Mouse (Mus musculus) forebrain, embryonic 16.5 days (tissue): ENCODE results near the gene Gm382. TPM values are rescaled to one million over a fixed set of nuclear protein-coding genes. Genes with fewer than 3 reads are reported as not detected.

Source experiments
- ATAC-seq: fragments of 200-750 bp; cut with Nextera tagmentation; 2 replicates; pipeline ENCODE4 v1.8.0; 2017; ENCODE audit warnings: mild to moderate bottlenecking, moderate library complexity
- H3K27ac ChIP-seq: fragments of 300-500 bp; sonication (generic); 2 replicates; pipeline ENCODE4 v1.5.1; 2014; ENCODE audit warnings: low read length, control low read depth
- H3K27me3 ChIP-seq: fragments of 300-500 bp; sonication (generic); replicated peaks from 2 replicates; pipeline ENCODE4 v1.6.1; 2014; ENCODE audit warnings: low read length; ENCODE audit not compliant: control insufficient read depth, insufficient read depth
- H3K36me3 ChIP-seq: fragments of 300-500 bp; sonication (generic); 2 replicates; pipeline ENCODE4 v1.6.1; 2014; ENCODE audit not compliant: control insufficient read depth, insufficient read depth
- H3K4me1 ChIP-seq: fragments of 300-500 bp; sonication (generic); replicated peaks from 2 replicates; pipeline ENCODE4 v1.6.1; 2014; ENCODE audit warnings: low read length; ENCODE audit not compliant: control insufficient read depth, insufficient read depth
- H3K4me2 ChIP-seq: fragments of 300-500 bp; sonication (generic); 2 replicates; pipeline ENCODE4 v1.6.1; 2014; ENCODE audit warnings: mild to moderate bottlenecking, low read length, control low read depth
- H3K4me3 ChIP-seq: fragments of 300-500 bp; sonication (generic); replicated peaks from 2 replicates; pipeline ENCODE4 v1.5.1; 2014; ENCODE audit warnings: mild to moderate bottlenecking, low read length, control low read depth
- H3K9ac ChIP-seq: fragments of 300-500 bp; sonication (generic); replicated peaks from 2 replicates; pipeline ENCODE4 v1.6.1; 2014; ENCODE audit warnings: low read depth, low read length, control low read depth
- H3K9me3 ChIP-seq: fragments of 300-500 bp; sonication (generic); 2 replicates; pipeline ENCODE4 v1.6.1; 2016; ENCODE audit warnings: low read length; ENCODE audit not compliant: control insufficient read depth
- WGBS: fragments of 180-500 bp; shearing (Covaris S2); extraction: QIAGEN DNeasy Blood & Tissue Kit; methylation state at CpG from one replicate; pipeline ENCODE4 v1.1.7; 2014; 5-methylcytosine and 5-hydroxymethylcytosine counted together
- polyA plus RNA-seq: library from polyadenylated mRNA; unstranded; fragments of >200 nt; fragmentation: Nextera tagmentation; extraction: Ambion mirVana; gene quantifications from 2 replicates; pipeline ENCODE4 v1.2.1, GENCODE M21; 2015

Gene Gm382
- polyA plus RNA-seq: not detected in 2 replicates

GRCm38 (mm10) chrX:127039672-127040071 lies at the start of gene Gm382:
Gene Gm382, plus strand, starts transcription at chrX:127039972.
- no peak within 1 kb of the TSS for H3K4me3 ChIP-seq
- H3K4me2 ChIP-seq: no peak within 1 kb of the TSS
- H3K9me3 ChIP-seq: no peaks in the 10 kb centered on the region
- no peak within 1 kb of the TSS for H3K9ac ChIP-seq
- no peak within 1 kb of the TSS for H3K27ac ChIP-seq
- no peaks in the 10 kb centered on the region for H3K36me3 ChIP-seq
- ATAC-seq: no peak
- H3K4me1 ChIP-seq: no peaks in the 10 kb centered on the region
- no peaks in the 10 kb centered on the region for H3K27me3 ChIP-seq
- WGBS: 97% methylated on average over 1 of the region's 1 CpGs

GRCm38 (mm10) chrX:127070179-127070578 lies 30.4 kb downstream of the Gm382 start:
- no peak for ATAC-seq
- WGBS: 77% methylated on average over 2 of the region's 2 CpGs
- no peak overlapping the region for H3K27ac ChIP-seq
- H3K4me2 ChIP-seq: no peak overlapping the region
- no peaks in the 10 kb centered on the region for H3K27me3 ChIP-seq
- no peak overlapping the region for H3K4me3 ChIP-seq
- no peaks in the 10 kb centered on the region for H3K36me3 ChIP-seq
- H3K9me3 ChIP-seq: no peaks in the 10 kb centered on the region
- H3K4me1 ChIP-seq: no peaks in the 10 kb centered on the region
- no peak overlapping the region for H3K9ac ChIP-seq

- no peak overlapping the region for H3K9ac ChIP-seq
- H3K9me3 ChIP-seq: no peaks in the 10 kb centered on the region
- no peak for ATAC-seq
- H3K27me3 ChIP-seq: no peaks in the 10 kb centered on the region
- no peak overlapping the region for H3K4me3 ChIP-seq
- H3K4me2 ChIP-seq: no peak overlapping the region
- WGBS: 79% methylated on average over 2 of the region's 2 CpGs
- no peaks in the 10 kb centered on the region for H3K36me3 ChIP-seq
- no peak overlapping the region for H3K27ac ChIP-seq
- H3K4me1 ChIP-seq: no peaks in the 10 kb centered on the region
These were observed 51.5 kb downstream of the Gm382 start for GRCm38 (mm10) chrX:127091282-127091681.

- Histone ChIP-seq H3K4me3 (no peak overlapping the region), H3K9me3 (no peaks in the 10 kb centered on the region), H3K36me3 (no peaks in the 10 kb centered on the region), H3K4me2 (no peak overlapping the region), H3K27me3 (no peaks in the 10 kb centered on the region), H3K4me1 (no peaks in the 10 kb centered on the region), H3K27ac (no peak overlapping the region), H3K9ac (no peak overlapping the region)
- ATAC-seq: no peak
These were observed 53.3 kb downstream of the Gm382 start for GRCm38 (mm10) chrX:127093036-127093435.

- H3K9ac ChIP-seq: no peak overlapping the region
- no peaks in the 10 kb centered on the region for H3K36me3 ChIP-seq
- H3K4me3 ChIP-seq: no peak overlapping the region
- 81% methylated on average over 3 of the region's 3 CpGs for WGBS
- H3K4me2 ChIP-seq: no peak overlapping the region
- H3K4me1 ChIP-seq: no peaks in the 10 kb centered on the region
- ATAC-seq: no peak
- H3K9me3 ChIP-seq: no peaks in the 10 kb centered on the region
- no peak overlapping the region for H3K27ac ChIP-seq
- no peaks in the 10 kb centered on the region for H3K27me3 ChIP-seq
These were observed 54.2 kb downstream of the Gm382 start for GRCm38 (mm10) chrX:127093961-127094360.

- H3K27ac ChIP-seq: no peak overlapping the region
- no peaks in the 10 kb centered on the region for H3K9me3 ChIP-seq
- no peaks in the 10 kb centered on the region for H3K27me3 ChIP-seq
- no peak overlapping the region for H3K9ac ChIP-seq
- H3K4me3 ChIP-seq: no peak overlapping the region
- no peak overlapping the region for H3K4me2 ChIP-seq
- ATAC-seq: no peak
- H3K4me1 ChIP-seq: no peaks in the 10 kb centered on the region
- 74% methylated on average over 2 of the region's 2 CpGs for WGBS
- no peaks in the 10 kb centered on the region for H3K36me3 ChIP-seq
These were observed 64.6 kb downstream of the Gm382 start for GRCm38 (mm10) chrX:127104341-127104740.

Other genes starting within 250 kb of the Gm382 start
- gene 4932411N23Rik, start 224.1 kb upstream of the Gm382 start, polyA plus RNA-seq: not detected in 2 replicates